Mouse (Mus musculus) liver, adult 2 months (tissue): ENCODE measurements around the gene Slu7. TPM values are rescaled to one million over a fixed set of nuclear protein-coding genes. Genes with fewer than 3 reads are reported as not detected.

ENCODE experiments used
- DNase-seq: peaks from one replicate; pipeline ENCODE4 v3.0.0-alpha.2; 2011; ENCODE audit warnings: low read depth, low spot score; ENCODE audit errors: extremely low read depth
- H3K27ac ChIP-seq: fragments of 200-500 bp; replicated peaks from 2 replicates; pipeline ENCODE4 v1.5.1; 2012; ENCODE audit warnings: low read depth, mild to moderate bottlenecking, control low read depth, inconsistent platforms, low read length; ENCODE audit not compliant: insufficient read depth
- H3K27me3 ChIP-seq: fragments of 200-500 bp; 2 replicates; pipeline ENCODE4 v1.6.1; 2012; ENCODE audit warnings: mild to moderate bottlenecking, moderate library complexity, low read length, inconsistent platforms; ENCODE audit not compliant: control insufficient read depth, insufficient read depth
- H3K36me3 ChIP-seq: fragments of 200-500 bp; 2 replicates; pipeline ENCODE4 v1.6.1; 2012; ENCODE audit warnings: low read length, inconsistent platforms; ENCODE audit not compliant: control insufficient read depth, insufficient read depth
- H3K4me1 ChIP-seq: fragments of 200-500 bp; 2 replicates; pipeline ENCODE4 v1.6.1; 2011; ENCODE audit warnings: low read length; ENCODE audit not compliant: control insufficient read depth, insufficient read depth
- H3K4me3 ChIP-seq: fragments of 200-500 bp; 2 replicates; pipeline ENCODE4 v1.5.1; 2011; ENCODE audit warnings: low read depth, mild to moderate bottlenecking, control low read depth, low read length, moderate library complexity; ENCODE audit not compliant: insufficient read depth
- H3K79me2 ChIP-seq: fragments of 200-500 bp; 2 replicates; pipeline ENCODE4 v1.6.1; 2012; ENCODE audit warnings: inconsistent platforms, mild to moderate bottlenecking, low read length, moderate library complexity; ENCODE audit not compliant: control insufficient read depth, insufficient read depth
- H3K9ac ChIP-seq: fragments of 200-500 bp; 2 replicates; pipeline ENCODE4 v1.6.1; 2012; ENCODE audit warnings: low read depth, mild to moderate bottlenecking, control low read depth, inconsistent platforms, low read length
- CTCF ChIP-seq: fragments of 200-500 bp; IDR thresholded peaks from 2 replicates; pipeline ENCODE4 v1.5.1; 2011; ENCODE audit warnings: low read depth, low read length, control low read depth
- POLR2A ChIP-seq: fragments of 200-500 bp; IDR thresholded peaks from 2 replicates; pipeline ENCODE4 v1.6.1; 2011; ENCODE audit warnings: low read length, control low read depth; ENCODE audit not compliant: insufficient read depth; ENCODE audit errors: extremely low read depth
- WGBS: fragments of 180-500 bp; shearing (Covaris S2); methylation state at CpG from one replicate; pipeline ENCODE4 v1.1.7; 2018; 5-methylcytosine and 5-hydroxymethylcytosine counted together
- polyA plus RNA-seq: library from polyadenylated mRNA; depleted of rRNA; stranded (reverse); fragments of >200 nt; gene quantifications from 2 replicates; pipeline ENCODE4 v1.2.3, GENCODE M21; 2012
- total RNA-seq: library from RNA; depleted of rRNA; stranded (reverse); fragments of >200 nt; gene quantifications from 2 replicates; pipeline ENCODE4 v1.2.3, GENCODE M21; 2014

Slu7 gene
- total and polyA plus RNA-seq, 2 experiments, result 1.7 to 13.2 TPM

- no peaks in the 10 kb centered on the region for H3K27me3 ChIP-seq
These were observed 16.4 kb downstream of the Slu7 start for GRCm38 (mm10) chr11:43449916-43450315.

GRCm38 (mm10) chr11:43451322-43451721 is 17.8 kb downstream of the Slu7 start:
- Histone ChIP-seq H3K79me2 (no peaks in the 10 kb centered on the region), H3K36me3 (peaks cover 3% of the 10 kb centered on the region; the same call in 1 of the 2 replicates), H3K27me3 (no peaks in the 10 kb centered on the region), H3K4me1 (no peaks in the 10 kb centered on the region), H3K4me3 (no peak overlapping the region), H3K9ac (no peak overlapping the region), H3K27ac (no peak overlapping the region)
- no peak for TF ChIP-seq POLR2A
- TF ChIP-seq CTCF, result no peak
- DNase-seq, result no peak
- WGBS, result 45% methylated on average over 4 of the region's 4 CpGs

More at GRCm38 (mm10) chr11:43449916-43450315, 16.4 kb downstream of the Slu7 start:
- no peak for TF ChIP-seq POLR2A
- TF ChIP-seq CTCF, result no peak
- Histone ChIP-seq H3K36me3 (peaks cover 10% of the 10 kb centered on the region), H3K4me1 (no peaks in the 10 kb centered on the region), H3K79me2 (no peaks in the 10 kb centered on the region), H3K9ac (no peak overlapping the region), H3K27ac (no peak overlapping the region), H3K4me3 (no peak overlapping the region)
- WGBS, result 83% methylated on average over 2 of the region's 2 CpGs
- DNase-seq, result no peak

- 69% methylated on average over 2 of the region's 2 CpGs for WGBS
- no peaks in the 10 kb centered on the region for H3K27me3 ChIP-seq
These were observed 18.7 kb downstream of the Slu7 start for GRCm38 (mm10) chr11:43452266-43452665.

GRCm38 (mm10) chr11:43463204-43463603 is 29.7 kb downstream of the Slu7 start:
- Histone ChIP-seq H3K36me3 (no peaks in the 10 kb centered on the region), H3K4me3 (no peak overlapping the region), H3K9ac (no peak overlapping the region), H3K79me2 (no peaks in the 10 kb centered on the region), H3K27ac (no peak overlapping the region), H3K4me1 (no peaks in the 10 kb centered on the region), H3K27me3 (no peaks in the 10 kb centered on the region)
- DNase-seq, result no peak
- no peak for TF ChIP-seq POLR2A
- no peak for TF ChIP-seq CTCF
- WGBS, result 93% methylated on average over 25 of the region's 25 CpGs

More at GRCm38 (mm10) chr11:43452266-43452665, 18.7 kb downstream of the Slu7 start:
- Histone ChIP-seq H3K27ac (no peak overlapping the region), H3K4me1 (no peaks in the 10 kb centered on the region), H3K4me3 (no peak overlapping the region), H3K36me3 (no peaks in the 10 kb centered on the region), H3K9ac (no peak overlapping the region), H3K79me2 (no peaks in the 10 kb centered on the region)
- DNase-seq, result no peak
- TF ChIP-seq POLR2A (no peak), CTCF (no peak)

- H3K27ac ChIP-seq, result no peak overlapping the region; the same call in 1 of the 2 replicates
These were observed 36.6 kb downstream of the Slu7 start for GRCm38 (mm10) chr11:43470118-43470517.

More at GRCm38 (mm10) chr11:43470118-43470517, 36.6 kb downstream of the Slu7 start:
- TF ChIP-seq CTCF (no peak), POLR2A (no peak)
- Histone ChIP-seq H3K27me3 (peaks cover 6% of the 10 kb centered on the region), H3K36me3 (no peaks in the 10 kb centered on the region), H3K4me3 (no peak overlapping the region), H3K9ac (no peak overlapping the region), H3K79me2 (no peaks in the 10 kb centered on the region), H3K4me1 (no peaks in the 10 kb centered on the region)
- 44% methylated on average over 5 of the region's 5 CpGs for WGBS
- peak; percentile 34 for DNase-seq
